Mouse (Mus musculus): ENCODE measurements around the gene Iah1.

The Iah1 gene

DNA sequence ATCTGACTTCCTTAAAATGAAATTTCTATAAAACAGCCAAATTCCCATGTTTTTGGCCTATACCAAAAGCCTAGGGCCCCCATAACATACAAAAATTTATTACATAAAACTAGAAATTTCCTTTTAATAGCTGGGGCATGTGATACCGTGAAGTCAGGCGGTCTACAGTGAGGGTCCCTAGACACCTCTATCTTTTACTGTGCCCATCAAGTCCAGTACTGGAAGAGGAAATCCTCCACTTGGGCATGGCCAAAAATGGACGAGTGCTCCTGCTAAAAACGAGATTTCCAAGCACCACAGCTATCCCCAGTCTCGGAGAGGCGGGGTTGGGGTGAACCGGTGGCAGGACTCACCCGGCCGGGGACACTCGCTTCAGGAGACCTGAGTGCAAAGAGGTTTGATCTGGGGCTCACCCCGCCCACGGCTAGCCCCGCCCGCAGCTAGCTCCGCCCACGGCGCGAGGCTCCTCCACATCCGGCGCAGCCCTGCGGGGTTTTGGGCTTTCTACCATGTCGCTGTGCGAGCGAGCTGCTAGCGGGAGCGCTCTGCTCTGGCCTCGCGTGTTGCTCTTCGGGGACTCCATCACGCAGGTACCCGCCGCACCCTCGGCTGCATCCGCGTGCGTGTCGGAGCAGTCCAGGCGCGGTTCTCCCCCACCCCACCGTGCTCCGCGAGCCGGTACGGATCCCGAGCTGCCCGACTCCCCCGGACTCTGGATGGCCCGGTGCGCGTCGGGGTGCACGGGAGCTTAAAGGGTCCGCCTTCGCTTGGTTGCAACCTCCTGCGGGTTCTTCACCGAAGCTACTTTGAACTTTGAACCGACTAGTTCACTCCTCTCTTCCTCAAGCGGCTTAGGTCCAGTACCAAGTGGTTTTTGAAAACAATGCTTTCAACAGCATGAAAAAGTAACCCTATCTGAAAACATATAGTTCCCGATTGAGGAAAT, at the start of gene Iah1:
Iah1 (plus strand) TSS at position 467 of the 946 bp plus-strand sequence.
- peak; percentile 33 to 64 for DNase-seq (ENCODE audit: low read depth in 1 of 2, low spot score in 2 of 2)

DNA sequence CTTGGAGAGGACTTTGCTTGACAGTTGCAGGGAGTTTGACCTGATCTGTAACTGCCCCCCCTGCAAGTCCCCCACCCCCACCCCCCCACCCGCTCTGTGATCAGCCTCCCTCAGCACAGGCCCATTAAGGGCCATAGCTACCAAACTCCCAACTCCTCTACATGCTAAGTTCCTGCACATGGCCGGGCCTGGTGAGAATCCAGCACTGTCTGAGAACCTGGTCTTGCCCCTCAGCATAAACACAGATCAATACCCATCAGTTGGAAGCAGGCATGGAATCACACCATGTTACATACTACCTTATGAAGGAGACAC, 49.4 kb upstream of the Iah1 start:
- DNase-seq (ENCODE audit: low read depth in 1 of 2, low spot score in 2 of 2): no peak

DNA sequence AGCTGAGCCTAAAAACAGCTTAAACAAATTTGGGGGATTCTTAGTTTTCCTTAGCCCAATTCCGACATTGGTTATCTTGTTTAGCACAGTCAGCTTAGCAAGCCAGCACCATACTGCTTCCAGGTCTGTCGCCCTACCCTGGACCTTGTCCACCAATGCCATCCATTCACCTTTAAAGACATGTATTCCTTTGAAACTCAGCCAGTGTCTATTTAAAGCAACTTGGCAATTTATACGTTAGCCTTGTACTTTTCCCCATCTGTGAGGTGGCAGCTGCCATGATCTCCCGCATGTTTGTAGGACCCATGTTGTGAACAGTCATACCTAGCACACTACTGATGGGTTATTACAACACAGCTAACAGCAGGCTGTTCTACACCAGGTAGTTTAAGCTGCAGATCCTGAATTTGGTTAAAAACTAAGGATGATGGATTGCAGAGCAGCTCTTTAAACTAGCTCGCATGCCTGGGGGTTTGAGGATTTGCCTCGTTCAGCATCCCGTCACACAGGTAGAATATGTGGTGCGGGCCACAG, 48.0 kb upstream of the Iah1 start:
- no peak for DNase-seq (ENCODE audit: low read depth in 1 of 2, low spot score in 2 of 2)

DNA sequence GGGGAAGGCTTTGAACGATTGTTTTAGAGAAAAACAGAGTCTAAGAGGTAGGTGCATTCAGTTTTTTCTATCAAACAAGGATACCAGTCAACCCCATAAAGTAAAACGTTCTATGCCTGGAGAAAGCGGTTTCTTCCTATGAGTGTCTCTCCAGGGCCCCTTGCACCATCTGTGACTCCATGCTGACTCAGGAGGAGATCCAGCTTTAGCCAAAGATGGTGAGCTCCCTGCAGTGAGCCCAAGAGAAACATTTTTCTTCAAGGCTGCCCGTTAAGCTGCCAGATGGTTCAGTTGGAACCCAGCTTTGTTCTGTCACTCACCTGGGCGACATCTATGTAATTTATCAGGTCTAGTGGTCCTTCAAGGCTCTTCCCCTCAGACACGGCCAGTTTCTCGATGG, 41.7 kb upstream of the Iah1 start:
- no peak for DNase-seq (ENCODE audit: low read depth in 1 of 2, low spot score in 2 of 2)

DNA sequence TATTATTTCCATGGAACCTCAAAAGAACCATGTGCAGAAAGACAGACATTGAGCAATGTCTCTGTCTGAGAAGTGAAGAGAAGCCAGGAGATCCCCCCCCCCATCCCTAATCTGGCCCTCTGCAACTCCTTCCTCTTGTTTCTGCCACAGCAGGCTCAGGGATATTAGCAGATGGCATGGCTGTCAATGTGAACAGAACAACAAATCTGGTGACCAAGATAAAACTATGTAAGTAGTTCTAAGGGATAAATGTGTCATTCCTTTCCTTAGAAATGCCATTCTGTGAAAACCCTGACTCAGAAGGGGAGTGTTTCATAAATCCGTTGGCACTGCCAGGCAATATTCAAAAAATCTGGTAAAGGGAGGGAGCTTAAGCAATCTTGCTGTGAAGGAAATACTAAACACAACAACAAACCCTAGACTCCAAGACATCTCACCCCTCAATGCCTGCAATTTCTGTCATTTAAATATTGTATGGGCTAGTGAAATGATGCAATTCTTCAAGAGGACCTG, 38.8 kb upstream of the Iah1 start:
- no peak for DNase-seq (ENCODE audit: low read depth in 1 of 2, low spot score in 2 of 2)

DNA sequence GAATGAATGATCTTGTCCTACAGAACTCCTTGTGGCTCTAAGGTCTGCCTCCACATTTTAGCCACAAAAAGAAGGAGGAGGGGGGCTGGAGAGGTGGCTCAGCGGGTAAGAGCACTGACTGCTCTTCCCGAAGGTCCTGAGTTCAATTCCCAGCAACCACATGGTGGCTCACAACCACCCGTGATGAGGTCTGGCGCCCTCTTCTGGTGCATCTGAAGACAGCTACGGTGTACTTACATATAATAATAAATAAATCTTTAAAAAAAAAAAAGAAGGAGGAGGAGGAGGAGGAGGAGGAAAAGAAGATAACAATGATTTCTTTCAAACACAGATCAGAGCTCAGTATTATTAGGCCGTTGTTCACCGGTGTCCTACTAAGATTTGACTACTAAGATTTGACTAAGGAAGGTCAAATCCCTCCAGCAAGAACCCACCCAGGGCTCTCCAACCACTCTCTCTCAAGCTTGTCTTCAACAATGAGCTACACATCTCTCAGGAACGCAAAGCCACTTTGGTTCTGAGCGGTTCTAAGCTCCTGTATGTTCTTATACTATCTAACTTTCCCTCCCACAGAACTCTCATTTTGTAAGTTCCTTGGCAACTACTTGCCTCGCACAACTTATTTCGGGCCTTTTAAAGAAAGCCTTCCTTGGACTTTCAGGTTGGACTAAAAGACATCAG, 31.3 kb upstream of the Iah1 start, which contains the start of gene Cpsf3:
Cpsf3 (plus strand) TSS at position 631 of the 681 bp plus-strand sequence.
- no peak for DNase-seq (ENCODE audit: low read depth in 1 of 2, low spot score in 2 of 2)

DNA sequence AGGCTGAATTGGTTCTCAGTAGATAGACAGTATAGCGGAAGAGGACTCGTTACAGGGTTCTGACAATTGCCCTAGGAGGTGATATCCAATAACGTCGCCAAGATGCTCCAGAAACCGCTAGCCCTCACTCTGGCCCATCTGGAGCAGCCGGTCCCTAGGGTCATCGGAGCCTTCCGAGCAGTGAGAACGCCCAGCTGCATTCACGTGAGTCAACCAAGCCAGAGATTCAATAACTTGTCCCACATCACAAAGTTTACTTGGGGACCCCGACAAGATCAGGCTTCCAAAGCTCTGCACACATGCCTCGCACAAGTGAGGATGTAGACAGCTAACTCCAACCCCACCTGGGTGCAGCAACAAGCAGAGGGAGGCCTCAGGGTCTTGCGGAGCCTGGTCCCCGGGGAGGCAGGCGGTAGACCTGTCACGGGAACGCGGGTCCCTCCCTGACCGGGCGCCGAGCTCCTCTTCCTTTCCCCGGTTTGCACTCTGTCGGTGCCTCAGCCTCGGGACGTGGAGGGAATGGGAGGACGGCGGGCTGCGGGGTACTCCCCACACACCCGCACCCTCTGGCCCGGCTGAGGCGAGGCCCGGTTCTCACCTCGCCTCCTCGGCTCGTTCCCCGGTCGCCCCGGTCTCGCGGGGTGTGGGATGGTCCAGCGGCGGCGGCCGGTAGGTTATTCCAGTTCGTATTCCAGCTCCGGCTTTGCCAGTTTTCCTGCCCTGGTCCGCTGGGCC, 30.5 kb upstream of the Iah1 start:
- DNase-seq (ENCODE audit: low read depth in 1 of 2, low spot score in 2 of 2): no peak

DNA sequence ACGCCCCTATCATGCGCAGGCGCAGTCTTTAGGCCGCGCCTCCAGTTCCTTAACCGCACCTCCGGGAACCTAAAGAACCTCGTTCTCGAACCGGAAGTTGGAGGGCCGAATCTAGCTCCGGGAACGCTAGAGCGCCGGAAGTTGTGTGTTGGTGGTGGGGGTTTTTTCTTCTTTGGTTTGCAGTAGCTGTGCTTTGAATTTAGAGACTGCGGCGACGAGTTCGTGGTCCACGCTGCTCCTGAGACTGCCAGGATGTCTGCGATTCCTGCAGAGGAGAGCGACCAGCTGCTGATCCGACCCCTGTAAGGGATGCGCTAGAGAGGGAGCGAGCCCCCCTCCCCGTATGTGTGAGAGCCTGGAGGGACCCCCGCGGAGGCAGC, 30.0 kb upstream of the Iah1 start, which contains the start of gene Itgb1bp1:
Itgb1bp1 (minus strand) TSS at position 42 of the 380 bp plus-strand sequence.
- DNase-seq (ENCODE audit: low read depth in 1 of 2, low spot score in 2 of 2): peak; percentile 94 to 97

DNA sequence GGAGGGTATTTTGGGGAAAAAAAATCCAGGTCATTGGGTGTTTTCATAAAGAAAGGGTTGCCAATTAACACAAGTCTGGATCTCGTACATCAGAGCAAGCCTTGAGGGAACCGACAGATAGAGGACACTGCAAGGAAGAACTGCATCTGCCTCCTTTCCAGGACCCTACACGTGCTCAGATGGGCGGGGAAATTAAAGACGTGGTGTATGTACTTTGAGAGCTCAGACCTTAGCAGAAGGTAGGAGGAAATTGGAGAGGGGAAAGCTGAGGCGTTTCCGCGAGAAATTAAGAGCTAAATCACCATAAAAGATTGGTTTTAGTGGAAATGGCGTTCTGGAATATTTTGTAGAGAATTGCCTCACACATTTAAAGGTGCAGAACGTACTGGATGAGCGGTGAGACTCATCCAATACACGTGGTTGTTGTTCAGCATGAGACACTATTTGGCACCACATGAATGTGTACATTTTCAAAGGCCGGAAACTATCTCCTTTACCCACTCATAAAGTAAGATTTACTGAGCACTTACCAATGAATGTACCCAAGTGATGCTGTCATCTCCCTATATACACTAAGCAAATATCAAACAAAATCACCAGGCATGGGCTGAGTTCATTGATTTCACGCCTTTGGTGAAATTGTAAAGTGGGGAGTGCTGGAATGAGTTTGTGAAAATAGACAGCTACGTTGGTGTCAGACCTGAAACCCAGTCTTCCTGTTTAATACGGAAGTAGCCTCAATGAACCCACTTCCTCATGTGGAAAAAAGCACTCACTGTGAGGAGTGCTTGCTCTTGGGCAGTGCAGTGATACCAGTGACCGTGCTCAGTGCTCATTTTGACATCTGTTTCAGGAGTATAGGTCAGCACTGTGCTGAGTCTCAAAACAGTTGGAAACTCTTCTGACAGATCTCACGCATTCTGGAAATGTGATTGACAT, 29.2 kb upstream of the Iah1 start:
- peak in 1 of 2 experiments; percentile 15 for DNase-seq (ENCODE audit: low read depth in 1 of 2, low spot score in 2 of 2)

DNA sequence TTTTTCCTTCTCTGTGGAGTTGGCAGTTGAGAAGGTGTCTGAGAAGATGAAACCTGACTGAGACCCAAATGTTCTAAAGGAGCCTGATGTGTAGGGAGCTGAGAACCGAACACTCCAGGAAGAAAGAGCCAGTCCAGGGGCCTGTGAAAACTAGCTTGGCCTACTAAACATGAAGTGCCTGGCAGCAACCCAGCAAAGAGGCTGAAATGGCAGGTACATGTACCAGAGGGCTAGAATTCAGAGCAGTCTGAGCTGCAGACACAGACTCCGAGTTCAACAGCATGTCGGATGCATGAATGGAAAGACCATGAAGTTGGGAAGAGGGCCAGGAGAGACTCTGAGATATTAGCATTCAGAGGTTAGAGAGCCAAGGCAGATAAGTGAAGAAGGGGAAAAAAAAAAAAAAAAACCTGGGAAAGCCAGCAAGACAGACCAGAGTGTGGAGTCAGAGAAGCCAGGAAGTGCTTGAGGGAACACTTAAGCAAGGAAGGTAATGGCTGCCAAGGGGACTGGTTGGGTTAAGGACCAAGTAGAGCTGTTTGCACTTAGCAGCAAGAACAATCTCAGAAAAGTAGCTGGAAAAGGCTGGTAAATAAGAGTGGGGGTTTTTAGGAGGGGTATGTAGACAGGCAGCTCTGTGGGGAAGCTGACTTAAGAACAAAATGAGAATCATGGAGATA, 27.3 kb upstream of the Iah1 start:
- no peak for DNase-seq (ENCODE audit: low read depth in 1 of 2, low spot score in 2 of 2)

DNA sequence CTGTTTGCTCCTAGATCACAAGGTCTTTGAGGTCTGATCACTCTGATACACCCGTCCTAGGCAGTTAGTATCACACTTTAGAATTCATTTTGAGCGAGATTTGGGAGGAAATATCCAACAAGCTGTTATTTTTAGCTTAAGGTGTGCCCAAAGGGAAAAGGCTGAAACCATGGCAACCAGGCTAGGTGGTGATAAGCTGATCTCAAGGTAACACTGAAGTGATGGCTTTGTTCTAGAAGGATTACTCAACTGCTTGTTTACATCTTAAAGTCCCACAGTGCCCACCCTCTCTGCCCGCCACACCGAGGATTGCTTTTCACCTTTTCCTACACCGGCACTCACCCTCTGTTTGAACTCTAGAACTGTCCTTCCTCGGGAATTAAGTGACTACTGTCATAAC, 26.5 kb upstream of the Iah1 start:
- DNase-seq (ENCODE audit: low read depth in 1 of 2, low spot score in 2 of 2): no peak

DNA sequence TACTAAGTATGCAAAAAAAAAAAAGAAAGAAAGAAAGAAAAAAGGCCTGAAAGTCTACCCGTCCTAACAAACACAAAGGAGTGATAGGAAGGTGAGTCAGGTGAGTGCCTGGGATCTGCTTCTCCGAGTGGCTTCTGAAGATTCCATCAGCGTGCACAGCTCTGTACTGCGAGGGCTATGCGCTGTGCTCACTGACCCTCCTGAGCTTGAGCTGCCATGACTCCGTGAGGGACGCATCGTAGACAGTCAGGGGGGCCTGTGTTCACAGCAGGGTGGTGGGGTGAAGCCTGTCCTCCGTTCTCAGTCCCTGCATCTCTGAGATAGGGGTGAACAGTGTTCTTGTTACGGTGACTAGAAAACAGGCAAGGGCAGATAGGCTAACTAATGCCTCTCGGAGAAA, 17.3 kb upstream of the Iah1 start:
- DNase-seq (ENCODE audit: low read depth in 1 of 2, low spot score in 2 of 2): no peak

DNA sequence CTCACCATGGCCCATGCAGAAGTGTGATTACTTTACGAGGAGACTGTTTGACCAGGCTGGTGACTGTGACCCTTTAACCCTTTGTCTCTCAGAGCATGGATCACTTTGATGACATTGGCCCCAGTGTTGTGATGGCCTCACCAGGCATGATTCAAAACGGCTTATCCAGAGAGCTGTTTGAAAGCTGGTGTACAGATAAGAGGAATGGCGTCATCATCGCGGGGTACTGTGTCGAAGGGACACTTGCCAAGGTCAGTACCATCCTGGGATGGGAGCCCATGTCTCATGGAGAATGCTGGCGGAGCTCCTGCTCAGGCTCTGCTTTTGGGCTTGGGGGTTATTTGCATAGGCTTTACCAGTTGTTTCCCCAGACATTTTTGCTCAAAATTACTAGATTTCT, 14.9 kb upstream of the Iah1 start:
- DNase-seq (ENCODE audit: low read depth in 1 of 2, low spot score in 2 of 2): no peak

DNA sequence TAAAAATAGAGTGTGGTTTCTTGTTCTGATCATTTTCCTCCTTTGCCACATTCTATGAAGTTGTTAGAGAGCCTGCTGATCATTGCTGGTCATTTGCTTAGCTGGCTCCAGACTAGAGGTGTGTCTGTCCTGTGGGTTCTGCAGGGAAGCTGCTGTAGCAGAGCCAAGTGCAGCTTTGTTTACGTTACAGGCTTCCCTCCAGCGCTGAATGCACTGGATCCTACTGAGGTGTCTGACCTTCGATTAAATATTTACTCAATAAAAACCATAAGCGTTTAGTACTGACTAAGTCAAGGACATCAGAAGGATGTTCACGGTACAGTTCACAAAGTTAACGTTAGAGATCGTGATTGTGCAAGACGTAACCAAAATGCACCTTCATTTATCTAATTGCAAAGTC, 14.3 kb upstream of the Iah1 start:
- DNase-seq (ENCODE audit: low read depth in 1 of 2, low spot score in 2 of 2): no peak

DNA sequence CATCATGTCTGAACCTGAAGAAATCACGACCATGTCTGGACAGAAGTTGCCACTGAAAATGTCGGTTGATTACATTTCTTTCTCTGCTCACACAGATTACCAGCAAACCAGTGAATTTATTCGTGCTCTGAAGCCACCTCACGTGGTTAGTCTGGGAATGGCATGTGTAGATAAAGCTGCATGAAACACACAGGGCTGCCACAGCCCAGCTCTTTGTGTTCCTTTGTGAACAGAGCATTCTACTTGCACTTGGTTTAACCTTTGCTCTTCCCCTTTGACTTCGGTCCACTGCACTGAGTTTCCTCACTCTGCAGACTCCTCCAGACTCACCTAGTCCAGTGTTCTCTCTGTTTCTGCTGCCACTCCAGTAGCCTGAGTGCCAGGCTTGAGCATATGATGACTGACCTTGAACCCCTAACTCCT, 13.8 kb upstream of the Iah1 start:
- DNase-seq (ENCODE audit: low read depth in 1 of 2, low spot score in 2 of 2): no peak

DNA sequence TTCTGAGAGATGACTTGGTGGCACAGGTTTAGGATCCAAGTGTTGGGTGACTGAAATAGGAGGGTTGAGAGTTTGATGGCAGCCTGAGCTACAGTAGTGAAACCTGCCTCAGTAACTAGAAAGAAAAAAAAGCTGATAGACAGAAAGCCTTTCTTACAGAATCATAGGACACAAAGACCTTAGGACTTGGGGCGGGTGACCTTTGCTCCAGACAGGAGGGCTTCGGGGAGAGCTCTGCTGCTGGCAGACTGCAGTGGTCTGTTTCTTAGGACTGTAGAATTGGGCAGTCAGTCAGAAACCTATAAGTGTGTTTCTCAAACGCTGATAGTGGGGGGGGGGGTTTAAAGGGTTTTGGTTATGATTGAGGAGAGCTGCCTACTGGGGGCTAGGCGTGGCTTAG, 10.4 kb upstream of the Iah1 start:
- DNase-seq (ENCODE audit: low read depth in 1 of 2, low spot score in 2 of 2): no peak

DNA sequence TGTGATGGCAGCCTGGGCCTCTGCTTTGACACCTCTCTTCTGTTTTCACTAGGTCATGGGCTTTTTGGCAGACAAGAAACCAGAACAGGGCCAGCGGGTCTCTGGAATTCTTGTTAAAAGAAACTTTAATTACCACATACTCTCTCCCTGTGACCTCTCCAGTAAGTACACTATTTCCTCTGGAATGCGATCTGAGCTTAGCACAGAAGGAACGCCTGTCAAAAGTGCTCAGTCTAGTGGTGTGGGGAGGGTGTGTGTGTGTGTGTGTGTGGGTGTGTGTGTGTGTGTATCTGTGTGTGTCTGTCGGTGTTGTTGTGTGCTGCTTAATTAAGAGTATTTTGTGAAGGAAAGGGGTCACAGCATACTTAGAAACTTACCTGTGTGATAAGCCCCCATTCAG, 9.5 kb upstream of the Iah1 start:
- no peak for DNase-seq (ENCODE audit: low read depth in 1 of 2, low spot score in 2 of 2)

DNA sequence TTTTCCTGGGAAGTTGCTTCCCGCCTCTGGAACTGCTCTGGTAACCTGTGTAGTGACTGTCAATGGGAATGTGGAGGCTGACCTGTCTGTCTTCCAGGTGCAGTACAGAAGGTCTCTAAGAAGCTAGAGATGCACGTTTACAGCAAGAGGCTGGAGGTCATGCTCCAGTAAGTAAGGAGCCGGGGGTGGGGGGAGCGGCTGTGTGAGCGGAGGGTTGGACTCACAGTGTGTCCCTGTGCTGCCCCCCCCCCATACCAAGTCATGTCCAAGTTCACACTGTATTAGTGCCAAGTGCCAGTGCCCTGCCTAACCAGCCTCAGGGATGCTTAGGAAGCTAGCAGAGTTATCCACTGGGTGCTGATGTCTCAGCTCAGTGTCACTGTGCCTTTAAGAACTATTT, 4.0 kb upstream of the Iah1 start:
- DNase-seq (ENCODE audit: low read depth in 1 of 2, low spot score in 2 of 2): no peak

DNA sequence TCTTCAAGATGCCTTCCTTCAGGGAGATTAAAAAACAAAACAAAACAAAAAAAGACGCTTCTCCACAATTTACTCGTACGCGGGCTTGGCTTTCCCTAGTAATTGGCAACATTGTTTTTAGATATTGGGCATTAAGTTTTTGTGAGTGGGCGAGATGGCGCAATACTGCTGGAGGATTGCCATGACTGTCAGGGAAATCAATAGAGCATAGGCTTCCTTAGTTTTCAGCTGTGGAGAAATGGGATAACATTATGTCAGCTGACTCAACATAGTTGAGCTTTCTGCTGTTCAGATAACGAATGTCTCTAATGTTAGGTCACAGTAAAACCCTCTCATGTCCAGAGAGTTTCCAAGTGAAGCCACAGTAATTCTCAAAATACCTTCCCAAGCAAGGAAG, 678 bp downstream of the Iah1 start:
- no peak for DNase-seq (ENCODE audit: low read depth in 1 of 2, low spot score in 2 of 2)
